Mouse (Mus musculus) midbrain, embryonic 11.5 days (tissue): Measurements from ENCODE around the gene B3galt5. TPM values are rescaled to one million over a fixed set of nuclear protein-coding genes. Genes with fewer than 3 reads are reported as not detected.

Source experiments
- ATAC-seq: fragments of 200-750 bp; cut with Nextera tagmentation; 2 replicates; pipeline ENCODE4 v1.8.0; 2017; ENCODE audit warnings: moderate TSS enrichment, moderate library complexity; ENCODE audit not compliant: low FRiP score
- DNase-seq: peaks from one replicate; pipeline ENCODE4 v3.0.0; 2015; ENCODE audit warnings: low spot score; ENCODE audit errors: missing footprints
- H3K27ac ChIP-seq: fragments of 300-500 bp; sonication (generic); 2 replicates; pipeline ENCODE4 v1.5.1; 2014; ENCODE audit warnings: low read depth, low read length
- H3K27me3 ChIP-seq: fragments of 300-500 bp; sonication (generic); 2 replicates; pipeline ENCODE4 v1.6.1; 2014; ENCODE audit warnings: mild to moderate bottlenecking, low read length, moderate library complexity, mixed read lengths; ENCODE audit not compliant: control insufficient read depth, insufficient read depth
- H3K36me3 ChIP-seq: fragments of 300-500 bp; sonication (generic); 2 replicates; pipeline ENCODE4 v1.6.1; 2014; ENCODE audit warnings: mild to moderate bottlenecking, low read length, moderate library complexity, mixed read lengths; ENCODE audit not compliant: control insufficient read depth, insufficient read depth
- H3K4me1 ChIP-seq: fragments of 300-500 bp; sonication (generic); 2 replicates; pipeline ENCODE4 v1.6.1; 2014; ENCODE audit warnings: low read length; ENCODE audit not compliant: control insufficient read depth, insufficient read depth
- H3K4me2 ChIP-seq: fragments of 300-500 bp; sonication (generic); 2 replicates; pipeline ENCODE4 v1.6.1; 2014; ENCODE audit warnings: mild to moderate bottlenecking, moderate library complexity
- H3K4me3 ChIP-seq: fragments of 300-500 bp; sonication (generic); 2 replicates; pipeline ENCODE4 v1.5.1; 2014; ENCODE audit warnings: low read depth, low read length
- H3K9ac ChIP-seq: fragments of 300-500 bp; sonication (generic); 2 replicates; pipeline ENCODE4 v1.6.1; 2014; ENCODE audit warnings: low read length
- H3K9me3 ChIP-seq: fragments of 300-500 bp; sonication (generic); 2 replicates; pipeline ENCODE4 v1.6.1; 2016; ENCODE audit warnings: low read length; ENCODE audit not compliant: control insufficient read depth
- WGBS: fragments of 180-500 bp; shearing (Covaris S2); extraction: QIAGEN DNeasy Blood & Tissue Kit; methylation state at CpG from one replicate; pipeline ENCODE4 v1.1.7; 2014; 5-methylcytosine and 5-hydroxymethylcytosine counted together
- polyA plus RNA-seq: library from polyadenylated mRNA; unstranded; fragments of >200 nt; fragmentation: Nextera tagmentation; extraction: Ambion mirVana; gene quantifications from 2 replicates; pipeline ENCODE4 v1.2.1, GENCODE M21; 2014

B3galt5 gene
- polyA plus RNA-seq, 1 experiment from 2014 or later, result 0.70 TPM

- no peaks in the 10 kb centered on the region for H3K36me3 ChIP-seq
- no peak overlapping the region for H3K27ac ChIP-seq
- no peaks in the 10 kb centered on the region for H3K4me1 ChIP-seq
- no peak overlapping the region for H3K9ac ChIP-seq
- H3K27me3 ChIP-seq, result no peaks in the 10 kb centered on the region
- no peak overlapping the region for H3K4me2 ChIP-seq
- DNase-seq, result no peak
- 98% methylated on average over 4 of the region's 4 CpGs for WGBS
- no peaks in the 10 kb centered on the region for H3K9me3 ChIP-seq
- no peak for ATAC-seq
- H3K4me3 ChIP-seq, result no peak overlapping the region
Measured at GRCm38 (mm10) chr16:96213027-96213426, 22.6 kb upstream of the B3galt5 start.

GRCm38 (mm10) chr16:96221491-96221890, 14.1 kb upstream of the B3galt5 start:
- no peaks in the 10 kb centered on the region for H3K4me1 ChIP-seq
- no peaks in the 10 kb centered on the region for H3K27me3 ChIP-seq
- H3K4me2 ChIP-seq, result no peak overlapping the region
- no peak for ATAC-seq
- no peaks in the 10 kb centered on the region for H3K36me3 ChIP-seq
- no peaks in the 10 kb centered on the region for H3K9me3 ChIP-seq
- H3K27ac ChIP-seq, result no peak overlapping the region
- no peak overlapping the region for H3K4me3 ChIP-seq
- WGBS, result 82% methylated on average over 5 of the region's 5 CpGs
- DNase-seq, result no peak
- H3K9ac ChIP-seq, result no peak overlapping the region

- WGBS, result 87% methylated on average over 3 of the region's 3 CpGs
- H3K9ac ChIP-seq, result no peak overlapping the region
- H3K4me2 ChIP-seq, result no peak overlapping the region
- H3K4me1 ChIP-seq, result no peaks in the 10 kb centered on the region
- no peak overlapping the region for H3K27ac ChIP-seq
- no peaks in the 10 kb centered on the region for H3K36me3 ChIP-seq
- ATAC-seq (no peak), DNase-seq (no peak)
- no peak overlapping the region for H3K4me3 ChIP-seq
- H3K9me3 ChIP-seq, result no peaks in the 10 kb centered on the region
- no peaks in the 10 kb centered on the region for H3K27me3 ChIP-seq
Measured at GRCm38 (mm10) chr16:96221959-96222358, 13.6 kb upstream of the B3galt5 start.

GRCm38 (mm10) chr16:96222452-96222851, 13.1 kb upstream of the B3galt5 start:
- no peak overlapping the region for H3K27ac ChIP-seq
- no peak for DNase-seq
- 79% methylated on average over 1 of the region's 1 CpGs for WGBS

GRCm38 (mm10) chr16:96228438-96228837, 7.2 kb upstream of the B3galt5 start:
- H3K27me3 ChIP-seq, result no peaks in the 10 kb centered on the region
- no peaks in the 10 kb centered on the region for H3K4me1 ChIP-seq
- no peak overlapping the region for H3K4me2 ChIP-seq
- no peak for ATAC-seq
- H3K9ac ChIP-seq, result no peak overlapping the region
- 81% methylated on average over 13 of the region's 13 CpGs for WGBS
- H3K4me3 ChIP-seq, result no peak overlapping the region
- no peak overlapping the region for H3K27ac ChIP-seq
- no peaks in the 10 kb centered on the region for H3K36me3 ChIP-seq
- no peak for DNase-seq
- H3K9me3 ChIP-seq, result no peaks in the 10 kb centered on the region

More at GRCm38 (mm10) chr16:96222452-96222851, 13.1 kb upstream of the B3galt5 start:
- ATAC-seq, result no peak
- Histone ChIP-seq H3K9me3 (no peaks in the 10 kb centered on the region), H3K4me2 (no peak overlapping the region), H3K4me1 (no peaks in the 10 kb centered on the region), H3K9ac (no peak overlapping the region), H3K36me3 (no peaks in the 10 kb centered on the region), H3K27me3 (no peaks in the 10 kb centered on the region), H3K4me3 (no peak overlapping the region)

GRCm38 (mm10) chr16:96229044-96229555, 6.5 kb upstream of the B3galt5 start:
- WGBS, result 61% methylated on average over 8 of the region's 8 CpGs

GRCm38 (mm10) chr16:96230411-96230810, 5.2 kb upstream of the B3galt5 start:
- ATAC-seq (peak; percentile 89), DNase-seq (peak; percentile 94)
- Histone ChIP-seq H3K4me1 (no peaks in the 10 kb centered on the region), H3K9ac (no peak overlapping the region), H3K4me3 (no peak overlapping the region), H3K9me3 (no peaks in the 10 kb centered on the region), H3K27me3 (no peaks in the 10 kb centered on the region), H3K36me3 (no peaks in the 10 kb centered on the region), H3K27ac (no peak overlapping the region), H3K4me2 (no peak overlapping the region)
- whole genome bisulfite sequencing, result 28% methylated on average over 11 of the region's 11 CpGs

More at GRCm38 (mm10) chr16:96229044-96229555, 6.5 kb upstream of the B3galt5 start:
- no peak overlapping the region for H3K4me3 ChIP-seq
- no peak overlapping the region for H3K27ac ChIP-seq
- no peaks in the 10 kb centered on the region for H3K36me3 ChIP-seq
- DNase-seq (no peak), ATAC-seq (no peak)
- no peak overlapping the region for H3K9ac ChIP-seq
- H3K4me1 ChIP-seq, result no peaks in the 10 kb centered on the region
- H3K27me3 ChIP-seq, result no peaks in the 10 kb centered on the region
- H3K9me3 ChIP-seq, result no peaks in the 10 kb centered on the region
- H3K4me2 ChIP-seq, result no peak overlapping the region

- Histone ChIP-seq H3K27me3 (no peaks in the 10 kb centered on the region), H3K9ac (no peak overlapping the region), H3K4me3 (no peak overlapping the region), H3K36me3 (no peaks in the 10 kb centered on the region), H3K4me1 (no peaks in the 10 kb centered on the region), H3K4me2 (no peak overlapping the region), H3K27ac (no peak overlapping the region), H3K9me3 (no peaks in the 10 kb centered on the region)
- 89% methylated on average over 4 of the region's 4 CpGs for WGBS
- no peak for DNase-seq
- no peak for ATAC-seq
Measured at GRCm38 (mm10) chr16:96231251-96231650, 4.3 kb upstream of the B3galt5 start.

GRCm38 (mm10) chr16:96231974-96232373, 3.6 kb upstream of the B3galt5 start:
- no peak overlapping the region for H3K4me2 ChIP-seq
- WGBS, result 89% methylated on average over 8 of the region's 8 CpGs

More at GRCm38 (mm10) chr16:96231974-96232373, 3.6 kb upstream of the B3galt5 start:
- Histone ChIP-seq H3K9ac (no peak overlapping the region), H3K9me3 (no peaks in the 10 kb centered on the region), H3K4me3 (no peak overlapping the region), H3K27ac (no peak overlapping the region), H3K27me3 (no peaks in the 10 kb centered on the region), H3K36me3 (no peaks in the 10 kb centered on the region), H3K4me1 (no peaks in the 10 kb centered on the region)
- DNase-seq, result no peak
- no peak for ATAC-seq
